Mouse (Mus musculus) gastrocnemius, adult 2 months (tissue): Measurements from ENCODE around the gene Ormdl1. TPM values are rescaled to one million over a fixed set of nuclear protein-coding genes. Genes with fewer than 3 reads are reported as not detected.
A peak's percentile ranks its signal among the peaks of the same experiment; 100 is the strongest.
"Not testable (repeated sequence)": the region's sequence is repeated elsewhere in the genome, so short reads cannot be mapped to it uniquely, and the experiment has no call there.

Source experiments
- DNase-seq: peaks from one replicate; pipeline ENCODE4 v3.0.0; 2022
- H3K27ac ChIP-seq: fragments of 200-600 bp; 2 replicates; pipeline ENCODE4 v1.8.1; 2022; ENCODE audit warnings: mild to moderate bottlenecking
- H3K4me3 ChIP-seq: fragments of 200-600 bp; 2 replicates; pipeline ENCODE4 v1.8.1; 2022; ENCODE audit warnings: mild to moderate bottlenecking, moderate library complexity
- CTCF ChIP-seq: fragments of 200-600 bp; IDR thresholded peaks from 2 replicates; pipeline ENCODE4 v1.8.1; 2022; ENCODE audit warnings: antibody characterized with exemption, mild to moderate bottlenecking, moderate library complexity
- intact Hi-C: fragments of 180-260 bp; cut with DNase I; formaldehyde crosslinking; loops from one replicate; pipeline ENCODE4 v1.15.1; 2025
- long read RNA-seq, 2 experiments: library from polyadenylated mRNA; stranded (forward); transcript quantifications; one replicate each; pipeline ENCODE4 v2.0.0; 2021
- total RNA-seq, 2 experiments: library from RNA; stranded (reverse); gene quantifications; 2 replicates each; pipeline ENCODE4 v1.2.3; 2021

The Ormdl1 gene
- 1 to 10 TPM; 5.8 to 8.9 TPM for total RNA-seq
- long read RNA-seq, experiment 1, transcript Ormdl1-201 (4 exons, 1,910 nt): major isoform, 10 of 10 reads
- long read RNA-seq, experiment 1, partial matches to known transcripts: 0 of 10 reads
- long read RNA-seq, experiment 1, other reads (novel, unspliced or antisense): 0 of 10 reads
- long read RNA-seq, experiment 2, transcript Ormdl1-201 (4 exons, 1,910 nt): major isoform, 13 of 15 reads
- long read RNA-seq, experiment 2, partial matches to known transcripts: 1 of 15 reads
- long read RNA-seq, experiment 2, other reads (novel, unspliced or antisense): 1 of 15 reads

DNA sequence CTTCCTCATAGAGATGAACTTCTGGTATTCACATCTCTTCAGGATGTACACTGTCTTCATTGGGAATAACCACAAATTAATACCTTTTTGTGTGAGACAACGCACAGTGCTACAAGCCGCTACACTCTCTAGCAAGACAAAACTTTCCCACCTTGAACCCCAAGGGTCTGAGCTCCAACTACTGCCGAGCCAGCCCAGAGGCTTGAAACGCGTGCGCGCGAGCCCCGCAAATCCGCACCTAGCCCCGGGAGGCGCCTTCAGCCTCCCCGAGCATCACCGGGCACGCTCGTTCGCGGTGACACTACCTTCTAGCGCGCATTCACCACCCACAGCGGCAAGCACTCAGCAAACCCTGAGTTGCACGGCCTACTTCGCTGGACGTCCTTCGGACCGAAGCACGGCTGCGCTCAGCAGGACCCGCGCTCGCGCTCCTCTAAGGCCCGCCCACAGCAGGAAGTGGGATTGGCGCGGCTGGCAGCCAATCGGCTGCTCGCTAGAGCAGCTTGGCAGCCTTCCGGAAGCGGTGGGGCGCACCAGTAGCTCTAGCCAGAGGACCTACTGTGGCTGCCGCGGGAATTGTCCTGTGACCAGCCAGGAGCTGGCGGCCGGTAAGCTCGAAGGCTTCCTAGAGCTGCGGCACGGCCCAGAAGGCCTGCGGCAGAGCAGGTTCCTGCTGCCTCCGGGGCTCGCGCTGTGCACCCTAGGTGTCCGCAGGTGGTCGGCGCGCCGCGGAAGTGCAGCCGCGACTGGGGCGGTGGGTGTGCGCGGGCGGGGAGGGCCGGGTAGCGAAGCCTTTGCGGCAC is at the start of gene Ormdl1, which contains the start of the genes Pms1 and Gm28778:
Ormdl1 (plus strand) TSS at position 515 of the 803 bp plus-strand sequence.
Pms1 (minus strand) TSS at position 438 of the 803 bp plus-strand sequence.
Gm28778 (plus strand) TSS at position 531 of the 803 bp plus-strand sequence.
- Histone ChIP-seq H3K4me3 (peak within 1 kb of the TSS; percentile 78), H3K27ac (peak within 1 kb of the TSS; percentile 92)
- TF ChIP-seq CTCF: peak; percentile 17; the same call in 1 of the 2 replicates
- DNase-seq: peak; percentile 97
- intact Hi-C loops: no loop called here

DNA sequence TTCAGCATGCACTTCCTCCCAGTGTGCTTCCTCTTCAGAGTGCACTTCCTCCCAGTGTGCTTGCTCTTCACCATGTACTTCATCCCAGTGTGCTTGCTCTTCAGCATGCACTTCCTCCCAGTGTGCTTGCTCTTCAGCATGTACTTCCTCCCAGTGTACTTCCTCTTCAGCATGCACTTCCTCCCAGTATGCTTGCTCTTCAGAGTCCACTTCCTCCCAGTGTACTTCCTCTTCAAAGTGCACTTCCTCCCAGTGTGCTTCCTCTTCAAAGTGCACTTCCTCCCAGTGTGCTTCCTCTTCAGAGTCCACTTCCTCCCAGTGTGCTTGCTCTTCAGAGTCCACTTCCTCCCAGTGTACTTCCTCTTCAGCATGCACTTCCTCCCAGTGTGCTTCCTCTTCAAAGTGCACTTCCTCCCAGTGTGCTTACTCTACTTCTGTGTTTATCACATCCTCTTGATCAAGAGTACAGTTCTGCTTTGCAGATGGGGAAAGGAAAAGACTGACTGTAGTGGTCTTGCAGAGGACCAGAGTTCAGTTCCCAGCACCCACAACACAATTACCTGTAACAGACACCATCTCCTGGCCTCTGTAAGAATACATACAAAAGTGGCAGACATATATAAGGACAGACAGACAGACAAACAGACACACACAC is 31.8 kb upstream of the Ormdl1 start:
- intact Hi-C loops, H3K27ac ChIP-seq, H3K4me3 ChIP-seq, DNase-seq: not testable (repeated sequence)

DNA sequence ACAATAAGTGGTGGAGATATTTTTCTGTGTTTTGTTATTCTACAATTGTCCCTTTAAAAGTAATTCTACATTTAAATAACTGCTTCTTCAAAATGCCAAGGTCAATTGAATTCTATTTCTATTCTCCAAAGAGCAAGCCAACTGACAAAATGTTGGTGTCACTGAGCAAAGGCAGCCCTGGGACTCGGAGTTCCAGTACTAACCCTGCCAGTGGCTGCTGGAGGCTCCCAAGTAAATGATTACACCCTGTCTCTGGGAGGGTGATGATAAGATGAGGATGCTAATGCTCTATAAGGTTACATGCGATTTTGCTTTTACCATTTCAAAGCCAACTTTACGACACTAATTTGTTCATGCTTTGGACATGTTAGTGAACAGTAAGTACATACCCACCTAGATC is 27.0 kb upstream of the Ormdl1 start:
- H3K4me3 ChIP-seq: no peak overlapping the region
- DNase-seq: no peak

DNA sequence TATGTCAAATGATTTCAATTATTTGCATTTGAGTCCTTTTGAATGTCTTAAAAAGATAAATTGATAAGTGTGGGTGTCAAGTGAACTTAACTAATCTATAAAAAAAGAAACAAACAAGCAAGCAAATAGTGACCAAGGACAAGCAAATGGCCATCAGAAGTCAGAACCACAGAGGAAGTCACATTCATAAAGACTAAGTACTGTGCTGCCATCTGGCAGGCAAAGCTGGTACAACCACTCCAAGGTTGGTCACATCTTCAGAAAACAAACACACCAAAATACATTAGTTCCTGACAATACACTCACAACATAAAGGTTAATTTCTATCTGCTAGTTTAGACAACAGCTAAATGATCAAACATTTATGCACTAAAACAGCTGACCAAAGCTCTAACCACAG is 24.2 kb upstream of the Ormdl1 start:
- peak; percentile 55 for DNase-seq
- intact Hi-C loops: loop anchor here (1.0 kb wide), 1 partner anchor 219 kb away; no protein-coding TSS in a partner anchor
- Histone ChIP-seq H3K4me3 (no peak overlapping the region), H3K27ac (no peak overlapping the region)
- TF ChIP-seq CTCF: peak; percentile 78

More for the DNA sequence above, 27.0 kb upstream of the Ormdl1 start:
- no peak overlapping the region for H3K27ac ChIP-seq
- intact Hi-C loops: no loop called here
- no peak for TF ChIP-seq CTCF

DNA sequence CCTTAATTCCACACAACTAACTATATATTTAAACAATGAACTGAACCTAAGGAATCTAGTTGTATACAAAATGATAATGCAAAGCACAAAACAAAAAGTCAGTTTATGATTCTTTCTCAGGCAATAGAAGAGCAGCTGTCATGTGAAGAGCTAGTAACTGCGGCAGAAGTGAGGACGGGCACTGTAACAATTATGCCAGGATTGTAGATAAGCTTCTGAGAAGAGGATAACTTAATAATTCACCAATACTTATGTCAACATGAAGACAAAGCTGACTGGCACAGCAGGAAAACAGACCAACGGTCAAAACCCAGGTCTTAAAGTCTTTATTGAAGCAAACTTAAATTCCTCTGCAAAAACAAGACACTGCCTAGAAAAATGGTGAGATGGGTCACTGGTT is 5.7 kb upstream of the Ormdl1 start:
- no peak for TF ChIP-seq CTCF
- Histone ChIP-seq H3K4me3 (no peak overlapping the region), H3K27ac (no peak overlapping the region)
- intact Hi-C loops: no loop called here
- DNase-seq: no peak

DNA sequence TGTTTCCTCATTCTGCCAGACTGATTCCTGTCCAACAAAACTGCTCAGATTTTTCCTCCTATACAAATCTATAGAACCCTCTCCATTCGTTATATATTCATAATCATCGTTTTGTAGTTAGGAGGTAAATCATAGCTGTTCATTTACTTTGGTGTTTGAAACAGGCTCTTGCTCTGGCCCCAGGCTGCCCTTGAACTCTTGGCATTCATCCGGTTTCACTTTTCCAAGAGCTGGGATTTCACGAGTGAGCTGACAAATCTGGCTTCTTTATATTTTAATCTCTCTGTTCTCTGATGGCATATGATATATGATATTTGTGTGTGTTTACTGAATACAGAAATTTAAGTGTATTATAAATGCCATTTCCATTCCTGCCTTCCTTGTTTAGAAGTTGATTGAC is 3.6 kb downstream of the Ormdl1 start:
- no peak overlapping the region for H3K27ac ChIP-seq
- no peak for TF ChIP-seq CTCF
- intact Hi-C loops: no loop called here
- DNase-seq: no peak
- no peak overlapping the region for H3K4me3 ChIP-seq

DNA sequence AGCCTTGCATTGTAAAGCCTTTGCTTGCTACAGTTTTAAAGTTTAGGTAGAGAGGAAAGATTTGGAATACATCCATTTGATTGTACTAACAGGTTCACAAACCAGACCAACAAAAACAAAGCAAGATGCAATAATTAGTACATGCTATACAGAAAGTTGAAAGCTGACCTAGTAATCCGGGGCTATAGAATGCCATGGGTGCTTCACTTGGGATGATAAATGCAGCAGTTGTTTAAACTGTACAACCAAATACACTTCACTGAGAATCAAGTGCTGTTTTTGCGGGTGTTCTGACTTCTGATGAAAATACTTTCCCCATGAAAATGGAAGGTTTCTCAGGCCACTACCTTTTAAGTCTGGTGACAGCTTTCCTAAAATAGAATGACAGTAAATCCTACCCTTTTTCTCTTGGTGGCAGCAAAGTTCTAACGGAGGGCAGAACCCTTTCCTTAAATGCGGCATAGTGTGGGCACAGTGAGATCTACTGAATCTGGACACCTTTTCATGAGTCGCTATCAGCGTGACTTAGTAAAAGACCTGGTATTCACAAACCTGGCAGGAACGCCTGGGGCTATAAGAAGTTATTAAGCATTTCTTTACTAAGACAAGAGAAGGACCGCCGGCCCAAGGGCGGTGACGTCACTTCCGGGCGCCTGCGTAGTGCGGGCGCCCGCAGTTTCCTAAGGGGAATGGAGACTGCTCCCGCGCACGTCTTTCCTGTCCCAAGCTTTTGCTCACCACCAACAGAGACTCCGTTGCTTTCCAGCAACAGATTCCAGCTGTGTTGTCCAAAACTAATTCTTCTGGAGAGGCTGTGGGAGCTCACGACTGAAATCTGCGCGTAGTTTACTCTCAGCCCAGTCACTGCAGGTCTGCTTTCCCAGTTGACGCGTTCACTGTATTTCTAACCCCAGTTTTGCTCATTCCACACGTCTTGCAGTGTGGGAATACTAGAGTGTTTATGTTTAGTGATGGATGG is 16.4 kb downstream of the Ormdl1 start, which contains the start of gene Osgepl1:
Osgepl1 (plus strand) TSS at position 636 of the 979 bp plus-strand sequence.
- intact Hi-C loops: loop anchor here (5.0 kb wide), 1 partner anchor 39 kb away; the partner anchor contains the start of genes Asdurf, Asnsd1 and Gm28551
- Histone ChIP-seq H3K4me3 (peak within 1 kb of the TSS; percentile 94), H3K27ac (peak within 1 kb of the TSS; percentile 97)
- peak; percentile 6; the same call in 1 of the 2 replicates for TF ChIP-seq CTCF
- peak; percentile 91 for DNase-seq

DNA sequence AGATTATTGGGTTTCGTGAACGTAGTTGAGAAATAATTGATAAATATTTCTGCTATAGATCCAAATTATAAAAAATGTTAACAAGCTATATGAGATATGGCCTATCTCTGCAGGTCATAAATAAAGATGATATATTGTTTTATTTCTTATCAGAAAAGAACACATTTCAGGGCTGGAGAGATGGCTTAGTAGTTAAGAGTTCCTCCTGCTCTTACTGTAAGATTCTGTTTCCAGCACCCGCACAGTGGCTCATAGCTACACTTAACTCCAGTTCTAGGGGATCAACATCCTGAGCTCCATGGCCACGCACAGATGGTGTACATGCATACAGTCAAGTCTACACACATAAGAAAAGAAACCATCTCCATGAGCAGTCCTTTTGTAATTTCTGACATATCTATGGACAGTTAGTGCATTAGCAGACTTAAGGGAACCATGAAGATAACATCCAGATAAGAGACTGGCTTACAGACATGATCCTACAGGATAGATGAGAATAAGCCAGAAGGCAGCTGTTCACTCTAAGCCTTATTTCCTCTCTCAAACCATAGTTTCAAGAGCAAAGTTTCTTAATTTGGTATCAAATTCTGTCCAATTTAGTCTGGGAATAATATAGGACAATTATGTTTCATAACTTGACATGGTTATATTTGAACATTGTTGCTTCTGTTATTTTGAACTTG is 24.9 kb downstream of the Ormdl1 start:
- DNase-seq: no peak
- H3K27ac ChIP-seq: no peak overlapping the region
- H3K4me3 ChIP-seq: no peak overlapping the region
- intact Hi-C loops: no loop called here
- TF ChIP-seq CTCF: no peak

DNA sequence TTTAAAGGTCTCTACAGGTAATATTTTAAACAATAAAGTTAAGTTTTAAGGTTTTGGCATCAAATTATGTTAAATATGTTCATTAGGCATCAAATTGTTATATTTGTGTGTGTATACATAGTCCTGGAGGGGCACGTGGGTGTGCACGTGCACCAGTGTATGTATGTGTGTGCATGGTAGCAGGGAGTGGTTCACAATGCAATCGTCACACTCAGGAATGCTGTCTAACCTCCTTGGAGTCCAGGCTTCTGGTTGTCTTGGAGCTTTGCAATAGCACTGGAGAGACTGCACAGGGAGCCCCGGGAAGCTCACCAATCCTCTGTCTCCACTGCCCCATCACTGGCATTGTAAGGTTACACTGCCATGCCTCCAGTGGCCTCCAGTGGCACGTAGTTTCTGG is 26.4 kb downstream of the Ormdl1 start:
- Histone ChIP-seq H3K4me3 (no peak overlapping the region), H3K27ac (no peak overlapping the region)
- DNase-seq: no peak
- intact Hi-C loops: no loop called here
- TF ChIP-seq CTCF: no peak

DNA sequence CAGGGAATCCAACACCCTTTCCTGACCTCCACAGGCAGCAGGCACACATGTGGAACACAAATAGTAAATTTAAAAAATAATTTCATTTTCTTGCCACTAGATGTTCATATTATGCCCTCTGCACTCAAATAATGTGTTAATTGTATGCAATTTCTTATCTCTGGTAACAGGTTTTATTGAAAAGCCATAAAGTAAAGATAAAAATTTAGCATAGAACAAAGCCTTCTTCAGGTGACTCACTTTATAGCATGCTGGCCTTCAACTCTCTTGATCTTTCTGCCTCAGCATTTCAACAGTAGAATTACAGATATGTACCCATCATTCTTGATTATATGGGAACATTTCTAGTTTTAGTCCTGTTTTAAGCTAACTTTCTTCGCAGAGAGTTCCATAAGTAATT is 27.4 kb downstream of the Ormdl1 start:
- intact Hi-C loops: no loop called here
- no peak for DNase-seq

More for the DNA sequence above, 27.4 kb downstream of the Ormdl1 start:
- H3K4me3 ChIP-seq: no peak overlapping the region
- H3K27ac ChIP-seq: no peak overlapping the region
- no peak for TF ChIP-seq CTCF
